Mouse (Mus musculus): ENCODE data around the gene Smoc2. TPM values are rescaled to one million over a fixed set of nuclear protein-coding genes. Genes with fewer than 3 reads are reported as not detected.

Smoc2 gene
- total and polyA plus RNA-seq, 3 experiments: 0.34 TPM; not detected in 2

GRCm38 (mm10) chr17:14312440-14312839 lies 33.1 kb downstream of the Smoc2 start:
- Histone ChIP-seq H3K4me1 (ENCODE audit: control insufficient read depth in 1 of 2, insufficient read depth in 2 of 2) (no peaks in the 10 kb centered on the region; a peak in 1 of 4 replicates), H3K27ac (ENCODE audit: insufficient read depth, low read depth) (no peak overlapping the region), H3K36me3 (replicated peaks in 1 of 2; ENCODE audit: control insufficient read depth in 1 of 2, insufficient read depth in 1 of 2, low read length in 1 of 2) (no peaks in the 10 kb centered on the region), H3K79me2 (replicated peaks; ENCODE audit: control insufficient read depth, extremely low read depth, insufficient read depth, poor library complexity, severe bottlenecking) (no peaks in the 10 kb centered on the region), H3K9me3 (replicated peaks; ENCODE audit: low read length) (peaks cover 8% of the 10 kb centered on the region), H3K27me3 (replicated peaks) (peaks cover 22% of the 10 kb centered on the region), H3K4me3 (replicated peaks in 1 of 3; ENCODE audit: low read depth in 2 of 3, low read length in 2 of 3, poor library complexity in 1 of 3) (no peak overlapping the region), H3K4me2 (ENCODE audit: insufficient read depth, low read depth, poor library complexity, severe bottlenecking) (no peak overlapping the region), H3K9ac (ENCODE audit: insufficient read depth, low read depth) (no peak overlapping the region)
- dilution Hi-C loops (cut with MboI; ENCODE audit: extremely low pct_ligation_motif_present, extremely low pct_unique_long_range_greater_than_20kb, low sequenced_read_pairs) (no loop called here), in situ Hi-C loops (cut with MboI; ENCODE audit: low pct_ligation_motif_present, low pct_unique_long_range_greater_than_20kb, low sequenced_read_pairs) (no loop called here)
- no peak for DNase-seq (ENCODE audit: extremely low read depth)
- TF ChIP-seq MEF2A (IDR thresholded peaks at IDR 0.05; ENCODE audit: borderline replicate concordance, low read depth, low read length) (no peak), MYC (IDR thresholded peaks at IDR 0.05; ENCODE audit: low read depth, low read length) (no peak), CHD1 (IDR thresholded peaks at IDR 0.05; ENCODE audit: low read depth, low read length) (no peak), USF1 (IDR thresholded peaks at IDR 0.05; ENCODE audit: low read depth, low read length) (no peak), SIN3A (IDR thresholded peaks at IDR 0.05; ENCODE audit: low read length) (no peak), RCOR1 (conservative IDR thresholded peaks at IDR 0.05; ENCODE audit: low read depth, low read length) (no peak), MAFK (IDR thresholded peaks at IDR 0.05; ENCODE audit: insufficient replicate concordance, low read length) (no peak), ELF1 (IDR thresholded peaks at IDR 0.05; ENCODE audit: low read depth, low read length) (no peak), POLR2AphosphoS2 (IDR thresholded peaks at IDR 0.05; ENCODE audit: low read depth, low read length) (no peak), ZKSCAN1 (IDR thresholded peaks at IDR 0.05; ENCODE audit: borderline replicate concordance, low read depth, low read length) (no peak), MXI1 (IDR thresholded peaks at IDR 0.05; ENCODE audit: low read depth, low read length) (no peak), KAT2A (IDR thresholded peaks at IDR 0.05; ENCODE audit: insufficient replicate concordance, low read length) (no peak), ZMIZ1 (IDR thresholded peaks at IDR 0.05; ENCODE audit: low read depth, low read length) (no peak)

GRCm38 (mm10) chr17:14314308-14314707 lies 35.0 kb downstream of the Smoc2 start:
- Histone ChIP-seq H3K27me3 (replicated peaks) (peaks cover 25% of the 10 kb centered on the region), H3K27ac (ENCODE audit: insufficient read depth, low read depth) (no peak overlapping the region), H3K36me3 (replicated peaks in 1 of 2; ENCODE audit: control insufficient read depth in 1 of 2, insufficient read depth in 1 of 2, low read length in 1 of 2) (no peaks in the 10 kb centered on the region), H3K9ac (ENCODE audit: insufficient read depth, low read depth) (no peak overlapping the region), H3K79me2 (replicated peaks; ENCODE audit: control insufficient read depth, extremely low read depth, insufficient read depth, poor library complexity, severe bottlenecking) (no peaks in the 10 kb centered on the region), H3K9me3 (replicated peaks; ENCODE audit: low read length) (peaks cover 8% of the 10 kb centered on the region), H3K4me2 (ENCODE audit: insufficient read depth, low read depth, poor library complexity, severe bottlenecking) (no peak overlapping the region), H3K4me1 (ENCODE audit: control insufficient read depth in 1 of 2, insufficient read depth in 2 of 2) (peaks cover 0 to 9% of the 10 kb centered on the region in 2 experiments; a peak in 3 of 4 replicates), H3K4me3 (replicated peaks in 1 of 3; ENCODE audit: low read depth in 2 of 3, low read length in 2 of 3, poor library complexity in 1 of 3) (no peak overlapping the region)
- DNase-seq (ENCODE audit: extremely low read depth): no peak
- dilution Hi-C loops (cut with MboI; ENCODE audit: extremely low pct_ligation_motif_present, extremely low pct_unique_long_range_greater_than_20kb, low sequenced_read_pairs): no loop called here
- TF ChIP-seq MYC (IDR thresholded peaks at IDR 0.05; ENCODE audit: low read depth, low read length): no peak
- no peak for TF ChIP-seq ZMIZ1 (IDR thresholded peaks at IDR 0.05; ENCODE audit: low read depth, low read length)
- TF ChIP-seq USF1 (IDR thresholded peaks at IDR 0.05; ENCODE audit: low read depth, low read length): no peak
- no peak for TF ChIP-seq ETS1 (conservative IDR thresholded peaks at IDR 0.05; ENCODE audit: low read depth, low read length)
- TF ChIP-seq ZC3H11A (IDR thresholded peaks at IDR 0.05; ENCODE audit: low read depth, low read length): no peak
- TF ChIP-seq RCOR1 (conservative IDR thresholded peaks at IDR 0.05; ENCODE audit: low read depth, low read length): no peak
- TF ChIP-seq MAFK (IDR thresholded peaks at IDR 0.05; ENCODE audit: insufficient replicate concordance, low read length): no peak
- in situ Hi-C loops (cut with MboI; ENCODE audit: low pct_ligation_motif_present, low pct_unique_long_range_greater_than_20kb, low sequenced_read_pairs): no loop called here

All from CH12.LX (cell line).